Mouse (Mus musculus) kidney, postnatal 25 days (tissue): ENCODE measurements around the gene Unc45b.

ENCODE experiments used
- DNase-seq, 2 experiments: peaks; one replicate each; pipeline ENCODE4 v3.0.0; 2021; ENCODE audit warnings: mixed read lengths in 2 of 2

Unc45b gene

GRCm38 (mm10) chr11:82910250-82910649, at the start of gene Unc45b:
TSS of gene Unc45b (plus strand) at chr11:82910550.
- no peak for DNase-seq

GRCm38 (mm10) chr11:82860759-82861158, 49.6 kb upstream of the Unc45b start:
- DNase-seq = no peak

- DNase-seq = peak; percentile 56 to 68
Measured at GRCm38 (mm10) chr11:82861558-82861957, 48.8 kb upstream of the Unc45b start.

- no peak for DNase-seq
Measured at GRCm38 (mm10) chr11:82862638-82863037, 47.7 kb upstream of the Unc45b start.

- DNase-seq = no peak
Measured at GRCm38 (mm10) chr11:82863059-82863458, 47.3 kb upstream of the Unc45b start.

GRCm38 (mm10) chr11:82863488-82863931, 46.8 kb upstream of the Unc45b start:
- DNase-seq = no peak

- no peak for DNase-seq
Measured at GRCm38 (mm10) chr11:82865957-82866356, 44.4 kb upstream of the Unc45b start.

- DNase-seq = no peak
Measured at GRCm38 (mm10) chr11:82866850-82867564, 43.3 kb upstream of the Unc45b start.

GRCm38 (mm10) chr11:82867956-82868355, 42.4 kb upstream of the Unc45b start:
- no peak for DNase-seq

GRCm38 (mm10) chr11:82869506-82870172, 40.7 kb upstream of the Unc45b start:
- DNase-seq = peak in 1 of 2 experiments; percentile 55

GRCm38 (mm10) chr11:82870173-82871030, 39.9 kb upstream of the Unc45b start:
- peak; percentile 75 to 90 for DNase-seq

GRCm38 (mm10) chr11:82871031-82871446, 39.3 kb upstream of the Unc45b start, which contains the start of gene Rffl:
TSS of gene Rffl (minus strand) at chr11:82871210.
- DNase-seq = peak; percentile 96 to 99

GRCm38 (mm10) chr11:82874924-82875323, 35.4 kb upstream of the Unc45b start:
- no peak for DNase-seq

- DNase-seq = no peak
Measured at GRCm38 (mm10) chr11:82875631-82876030, 34.7 kb upstream of the Unc45b start.

GRCm38 (mm10) chr11:82877726-82878344, 32.5 kb upstream of the Unc45b start:
- no peak for DNase-seq

GRCm38 (mm10) chr11:82883180-82883579, 27.2 kb upstream of the Unc45b start:
- DNase-seq = no peak

GRCm38 (mm10) chr11:82886559-82886958, 23.8 kb upstream of the Unc45b start:
- no peak for DNase-seq

GRCm38 (mm10) chr11:82888491-82888946, 21.8 kb upstream of the Unc45b start:
- DNase-seq = peak; percentile 58 to 81

- peak; percentile 24 to 58 for DNase-seq
Measured at GRCm38 (mm10) chr11:82889524-82890341, 20.6 kb upstream of the Unc45b start.

- peak; percentile 96 to 97 for DNase-seq
Measured at GRCm38 (mm10) chr11:82890342-82890762, 20.0 kb upstream of the Unc45b start, which contains the start of gene Rad51d. TSS of gene Rad51d (minus strand) at chr11:82890614.

GRCm38 (mm10) chr11:82891936-82892335, 18.4 kb upstream of the Unc45b start, which contains the start of gene Fndc8:
TSS of gene Fndc8 (plus strand) at chr11:82892124.
- DNase-seq = no peak
